Mouse (Mus musculus) liver, postnatal 0 days (tissue): Measurements from ENCODE around the gene Olfr548-ps1.

Source experiments
- CTCF ChIP-seq: sonication (generic); IDR thresholded peaks from 2 replicates; pipeline ENCODE4 v1.5.1; 2016; ENCODE audit warnings: antibody characterized with exemption, low read depth
- EP300 ChIP-seq: IDR thresholded peaks from 2 replicates; pipeline ENCODE4 v1.6.1; 2016; ENCODE audit warnings: antibody characterized with exemption, low read depth, mild to moderate bottlenecking

GRCm38 (mm10) chr7:102534449-102534848, 6.2 kb upstream of the Olfr548-ps1 start, which contains the start of gene Olfr547:
- TF ChIP-seq CTCF (no peak), EP300 (no peak)
